Mouse (Mus musculus) layer of hippocampus, postnatal 36 days (tissue): ENCODE data around the gene Fgfr2. TPM values are rescaled to one million over a fixed set of nuclear protein-coding genes. Genes with fewer than 3 reads are reported as not detected.

ENCODE experiments used
- DNase-seq, 2 experiments: peaks; one replicate each; pipeline ENCODE4 v3.0.0; 2022
- total RNA-seq, 2 experiments: library from RNA; stranded (reverse); gene quantifications; 2 replicates each; pipeline ENCODE4 v1.2.3; 2021

Fgfr2 gene
- total RNA-seq, 2 experiments from 2014 or later: 45.4 to 47.9 TPM

DNA sequence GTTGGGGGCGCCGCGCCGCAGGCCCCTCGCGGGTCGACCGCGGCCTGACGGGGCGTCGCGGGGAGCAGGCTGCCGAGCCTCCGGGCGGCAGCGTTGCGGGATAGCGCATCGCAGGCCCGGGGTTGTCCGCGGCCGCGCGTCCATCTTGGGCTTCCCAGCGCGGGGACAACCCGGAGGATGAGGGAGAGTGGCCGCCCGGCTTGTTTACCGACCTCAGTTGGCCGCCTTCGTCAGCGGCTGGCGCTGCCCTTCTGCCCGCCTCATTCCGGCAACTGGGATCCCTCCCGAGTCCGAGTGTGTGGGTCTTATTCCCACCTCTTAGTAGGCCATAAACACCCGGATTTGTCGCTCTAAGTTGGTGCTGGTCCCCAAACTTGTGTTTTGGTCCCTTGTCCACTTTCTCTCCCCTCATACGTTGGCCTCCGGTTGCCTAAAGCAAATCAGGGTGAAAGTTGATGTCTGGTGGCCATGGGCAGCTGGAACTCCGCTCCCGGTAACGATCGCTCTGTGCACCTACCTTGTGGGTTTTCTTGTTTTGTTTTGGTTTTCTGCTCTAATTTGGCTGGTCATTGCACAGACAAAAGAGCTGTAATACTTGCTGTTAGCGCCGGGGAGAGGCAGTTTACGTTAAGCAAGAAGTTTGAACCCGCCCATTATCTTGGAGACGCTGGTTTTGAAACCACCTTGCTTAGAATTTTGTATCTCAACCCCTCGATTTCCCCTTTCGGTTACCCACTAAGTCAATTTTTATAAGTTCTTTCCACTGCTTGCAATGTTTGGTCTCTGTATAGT is 191.4 kb downstream of the Fgfr2 start:
- DNase-seq: peak in 1 of 2 experiments; percentile 34

- DNase-seq: peak; percentile 98 to 99
Measured at GRCm38 (mm10) chr7:132930850-132931559, 192.1 kb downstream of the Fgfr2 start, which contains the start of gene Zranb1. TSS of gene Zranb1 (plus strand) at chr7:132931142.

DNA sequence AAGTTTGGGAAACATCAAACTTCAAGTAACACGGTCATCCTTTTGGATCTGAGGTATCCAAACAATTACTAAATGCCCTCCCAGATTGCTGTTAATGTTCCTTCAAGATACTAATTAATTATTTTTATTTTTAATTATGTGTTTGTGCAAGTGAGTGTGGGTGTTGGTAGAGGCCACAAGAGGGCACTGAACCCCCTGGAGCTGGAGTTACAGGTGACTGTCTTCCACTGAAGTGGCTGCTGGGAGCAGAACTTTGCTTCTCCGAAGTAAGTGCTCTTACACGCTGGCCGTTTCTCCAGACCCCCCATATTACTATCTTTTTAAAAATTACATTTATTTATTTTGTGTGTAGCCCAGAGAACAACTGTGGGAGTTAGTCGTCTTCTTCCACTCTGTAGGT is 193.1 kb downstream of the Fgfr2 start:
- no peak for DNase-seq

GRCm38 (mm10) chr7:132927201-132927600 is 195.9 kb downstream of the Fgfr2 start:
- no peak for DNase-seq

GRCm38 (mm10) chr7:132925227-132925626 is 197.9 kb downstream of the Fgfr2 start:
- no peak for DNase-seq

- DNase-seq: no peak
Measured at GRCm38 (mm10) chr7:132921971-132922370, 201.2 kb downstream of the Fgfr2 start.

GRCm38 (mm10) chr7:132903796-132904195 is 219.4 kb downstream of the Fgfr2 start:
- no peak for DNase-seq

- DNase-seq: no peak
Measured at GRCm38 (mm10) chr7:132900826-132901531, 222.2 kb downstream of the Fgfr2 start.

- no peak for DNase-seq
Measured at GRCm38 (mm10) chr7:132898234-132898633, 224.9 kb downstream of the Fgfr2 start.

DNA sequence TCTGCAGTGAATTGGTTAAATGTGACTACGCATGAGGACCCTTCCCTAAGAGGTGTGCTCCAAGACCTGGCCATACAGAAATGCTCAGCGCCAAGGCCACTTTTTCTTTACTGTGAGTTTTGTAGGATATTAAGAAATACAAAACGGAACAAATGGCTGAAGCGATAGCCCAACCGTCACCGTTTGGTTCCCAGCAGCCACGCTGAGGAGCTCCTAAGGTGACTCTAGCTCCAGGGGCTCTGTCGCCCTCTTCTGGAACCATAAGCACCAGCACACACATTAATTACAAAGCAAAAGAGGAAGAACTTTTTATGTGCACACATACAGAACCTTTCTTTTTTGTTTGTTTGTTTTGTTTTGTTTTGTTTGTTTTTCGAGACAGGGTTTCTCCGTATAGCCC is 225.9 kb downstream of the Fgfr2 start:
- DNase-seq: no peak

GRCm38 (mm10) chr7:132896206-132896815 is 226.8 kb downstream of the Fgfr2 start:
- no peak for DNase-seq

DNA sequence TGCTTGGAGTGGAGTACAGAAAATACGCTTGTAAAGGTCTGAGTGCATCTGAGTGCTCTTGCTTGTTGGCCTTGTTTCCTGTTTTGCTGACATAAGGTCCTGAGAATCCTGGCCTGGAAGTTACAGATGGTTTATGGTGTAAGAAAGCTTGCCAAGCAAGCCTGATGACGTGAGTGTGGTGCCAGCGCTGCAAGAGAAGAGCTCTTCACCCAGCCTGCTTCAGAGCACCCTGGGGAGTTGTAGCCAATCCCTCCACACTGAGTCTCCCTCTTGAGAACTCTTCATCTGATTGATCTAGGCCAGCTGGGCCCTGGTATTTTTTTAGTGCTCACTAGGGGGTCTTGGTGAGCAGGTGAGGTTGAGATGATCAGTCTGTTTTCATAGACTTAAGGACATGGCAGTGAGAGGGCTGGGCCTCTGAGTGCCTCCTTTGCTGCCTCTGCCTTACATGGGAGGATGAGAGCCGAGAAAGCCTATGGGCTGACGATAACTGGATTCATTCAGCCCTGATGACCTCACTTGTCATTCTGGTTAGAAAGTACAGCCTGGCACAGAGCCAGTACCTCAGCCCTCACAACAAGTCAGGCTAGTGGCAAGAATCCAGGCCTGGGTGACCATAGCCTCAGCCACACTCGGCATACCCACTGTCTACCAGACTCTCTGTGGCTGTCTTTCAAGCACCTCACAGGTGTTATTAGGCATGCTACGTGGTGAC is 228.2 kb downstream of the Fgfr2 start:
- no peak for DNase-seq

DNA sequence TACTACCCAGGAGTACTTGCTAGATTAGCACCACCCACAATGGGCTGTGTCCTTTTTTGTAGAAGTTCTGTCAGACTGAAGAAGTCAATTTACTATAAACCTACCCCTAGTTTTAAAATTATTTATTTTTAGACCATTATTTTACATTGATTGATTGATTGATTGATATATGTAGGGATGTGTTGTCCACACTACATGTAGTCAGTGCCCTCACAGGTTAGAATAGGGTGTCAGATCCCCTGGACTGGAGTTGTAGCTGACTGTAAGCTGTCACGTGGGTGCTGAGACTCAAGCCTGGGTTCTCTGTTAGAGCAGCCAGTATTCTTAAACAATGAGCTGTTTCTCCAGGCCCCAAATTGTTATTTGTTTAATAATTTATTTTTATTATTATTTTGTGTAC is 229.8 kb downstream of the Fgfr2 start:
- no peak for DNase-seq

DNA sequence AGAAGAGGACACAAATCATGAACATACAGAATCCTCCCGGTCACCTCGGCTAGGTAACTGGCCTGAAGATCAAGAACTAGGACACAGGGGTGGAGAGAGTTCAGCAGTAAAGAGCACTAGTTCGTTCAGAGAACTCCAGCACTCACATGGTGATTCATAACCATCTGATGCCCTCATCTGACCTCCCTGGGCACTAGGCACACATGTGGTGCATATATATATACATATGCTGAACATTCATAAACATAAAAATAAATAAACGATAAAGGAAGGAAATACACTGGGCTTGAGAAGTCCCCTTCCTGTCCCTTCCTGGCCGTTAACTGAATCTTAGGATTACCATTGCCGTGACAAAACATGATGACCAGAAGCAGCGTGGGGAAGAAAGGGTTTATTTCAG is 230.3 kb downstream of the Fgfr2 start:
- no peak for DNase-seq

GRCm38 (mm10) chr7:132892311-132892661 is 230.9 kb downstream of the Fgfr2 start:
- DNase-seq: no peak

- DNase-seq: no peak
Measured at GRCm38 (mm10) chr7:132891561-132892310, 231.4 kb downstream of the Fgfr2 start.

GRCm38 (mm10) chr7:132890201-132890600 is 232.9 kb downstream of the Fgfr2 start:
- DNase-seq: no peak

DNA sequence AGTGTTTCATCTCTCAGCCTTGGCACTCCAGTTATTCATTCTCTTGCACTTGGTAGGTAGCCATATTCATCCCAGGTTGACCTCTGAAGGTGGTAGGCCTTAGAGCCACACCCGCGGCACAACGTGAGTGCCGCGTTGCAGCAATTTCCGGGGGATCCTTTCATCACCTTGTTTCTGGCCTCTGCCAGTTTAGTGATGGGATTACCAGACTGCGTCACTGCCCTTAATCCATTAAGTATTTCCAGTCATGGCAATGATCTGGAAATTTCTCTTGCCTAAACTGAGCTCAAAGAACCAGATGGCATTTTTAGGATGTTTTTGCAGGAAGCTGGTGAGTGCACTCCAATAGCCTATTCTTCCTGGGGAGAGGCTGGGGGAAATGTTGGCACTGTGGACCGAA is 233.5 kb downstream of the Fgfr2 start:
- DNase-seq: no peak

- DNase-seq: no peak
Measured at GRCm38 (mm10) chr7:132888518-132889249, 234.5 kb downstream of the Fgfr2 start.

DNA sequence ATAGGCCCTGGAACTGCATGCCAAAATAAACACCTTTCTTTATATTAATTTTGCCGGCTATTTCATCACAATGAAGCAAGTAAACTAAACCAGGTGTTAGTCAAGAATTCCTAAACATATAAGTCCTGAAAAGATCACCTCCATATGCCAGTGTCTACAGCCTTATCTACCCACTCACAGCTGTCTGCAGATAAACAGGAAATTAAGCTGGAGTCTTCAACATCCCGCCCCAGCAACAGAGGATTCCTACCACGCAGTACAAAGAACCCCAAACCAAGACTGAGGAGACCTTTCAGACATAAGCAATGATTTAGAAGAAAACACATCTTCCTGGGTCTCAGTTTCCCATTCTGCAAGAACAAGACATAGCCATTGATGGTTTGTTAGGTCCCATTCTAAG is 235.1 kb downstream of the Fgfr2 start:
- DNase-seq: no peak
